Mouse (Mus musculus) forebrain, embryonic 12.5 days (tissue): ENCODE measurements around the gene Snph. TPM values are rescaled to one million over a fixed set of nuclear protein-coding genes. Genes with fewer than 3 reads are reported as not detected.

Experiments
- ATAC-seq: fragments of 200-750 bp; cut with Nextera tagmentation; 2 replicates; pipeline ENCODE4 v1.8.0; 2017; ENCODE audit warnings: moderate TSS enrichment; ENCODE audit not compliant: low FRiP score
- H3K27ac ChIP-seq: fragments of 300-500 bp; sonication (generic); 2 replicates; pipeline ENCODE4 v1.5.1; 2016; ENCODE audit warnings: mild to moderate bottlenecking
- H3K27me3 ChIP-seq: fragments of 300-500 bp; sonication (generic); 2 replicates; pipeline ENCODE4 v1.6.1; 2016; ENCODE audit warnings: mild to moderate bottlenecking
- H3K36me3 ChIP-seq: fragments of 300-500 bp; sonication (generic); replicated peaks from 2 replicates; pipeline ENCODE4 v1.6.1; 2016; ENCODE audit warnings: mild to moderate bottlenecking
- H3K4me1 ChIP-seq: fragments of 300-500 bp; sonication (generic); 2 replicates; pipeline ENCODE4 v1.6.1; 2016
- H3K4me2 ChIP-seq: fragments of 300-500 bp; sonication (generic); 2 replicates; pipeline ENCODE4 v1.6.1; 2016; ENCODE audit warnings: mild to moderate bottlenecking, moderate library complexity
- H3K4me3 ChIP-seq: fragments of 300-500 bp; sonication (generic); replicated peaks from 2 replicates; pipeline ENCODE4 v1.5.1; 2016; ENCODE audit warnings: mild to moderate bottlenecking
- H3K9ac ChIP-seq: fragments of 300-500 bp; sonication (generic); 2 replicates; pipeline ENCODE4 v1.6.1; 2016; ENCODE audit warnings: mild to moderate bottlenecking
- H3K9me3 ChIP-seq: fragments of 300-500 bp; sonication (generic); 2 replicates; pipeline ENCODE4 v1.6.1; 2016
- WGBS: fragments of 180-500 bp; shearing (Covaris S2); methylation state at CpG from one replicate; pipeline ENCODE4 v1.1.7; 2016; 5-methylcytosine and 5-hydroxymethylcytosine counted together
- polyA plus RNA-seq: library from polyadenylated mRNA; unstranded; fragments of >200 nt; fragmentation: Nextera tagmentation; extraction: Ambion mirVana; gene quantifications from 2 replicates; pipeline ENCODE4 v1.2.1, GENCODE M21; 2016

Gene Snph
- polyA plus RNA-seq, 1 experiment from 2014 or later: 3.5 TPM

- WGBS: 88% methylated on average over 1 of the region's 1 CpGs
Measured at GRCm38 (mm10) chr2:151564006-151564405, 68.4 kb downstream of the Snph start.

GRCm38 (mm10) chr2:151562930-151563921, 69.2 kb downstream of the Snph start:
- H3K27ac ChIP-seq: no peak overlapping the region
- no peaks in the 10 kb centered on the region for H3K27me3 ChIP-seq
- H3K4me1 ChIP-seq: no peaks in the 10 kb centered on the region
- no peaks in the 10 kb centered on the region for H3K9me3 ChIP-seq
- H3K4me2 ChIP-seq: no peak overlapping the region
- 91% methylated on average over 7 of the region's 7 CpGs for WGBS
- H3K36me3 ChIP-seq: peaks cover 58% of the 10 kb centered on the region
- H3K9ac ChIP-seq: no peak overlapping the region
- peak; percentile 33; the same call in 1 of the 2 replicates for ATAC-seq
- no peak overlapping the region for H3K4me3 ChIP-seq

More at GRCm38 (mm10) chr2:151564006-151564405, 68.4 kb downstream of the Snph start:
- no peak overlapping the region for H3K4me2 ChIP-seq
- H3K27me3 ChIP-seq: no peaks in the 10 kb centered on the region
- no peak overlapping the region for H3K9ac ChIP-seq
- ATAC-seq: no peak
- no peak overlapping the region for H3K27ac ChIP-seq
- H3K4me1 ChIP-seq: no peaks in the 10 kb centered on the region
- H3K36me3 ChIP-seq: peaks cover 51% of the 10 kb centered on the region
- H3K4me3 ChIP-seq: no peak overlapping the region
- H3K9me3 ChIP-seq: no peaks in the 10 kb centered on the region

- Histone ChIP-seq H3K36me3 (peaks cover 87% of the 10 kb centered on the region), H3K4me1 (peaks cover 13% of the 10 kb centered on the region), H3K27me3 (no peaks in the 10 kb centered on the region), H3K9me3 (no peaks in the 10 kb centered on the region), H3K27ac (no peak overlapping the region), H3K9ac (no peak overlapping the region), H3K4me3 (no peak overlapping the region), H3K4me2 (no peak overlapping the region)
- WGBS: 96% methylated on average over 3 of the region's 3 CpGs
- ATAC-seq: no peak
Measured at GRCm38 (mm10) chr2:151549615-151550121, 82.7 kb downstream of the Snph start.

- H3K4me1 ChIP-seq: peaks cover 31% of the 10 kb centered on the region
- no peaks in the 10 kb centered on the region for H3K9me3 ChIP-seq
- H3K9ac ChIP-seq: no peak overlapping the region
- H3K36me3 ChIP-seq: peaks cover 63% of the 10 kb centered on the region
- WGBS: 95% methylated on average over 4 of the region's 4 CpGs
- no peak overlapping the region for H3K4me2 ChIP-seq
- H3K27ac ChIP-seq: no peak overlapping the region
- no peak for ATAC-seq
- no peaks in the 10 kb centered on the region for H3K27me3 ChIP-seq
- no peak overlapping the region for H3K4me3 ChIP-seq
Measured at GRCm38 (mm10) chr2:151546571-151546970, 85.8 kb downstream of the Snph start.

GRCm38 (mm10) chr2:151544673-151545072, 87.7 kb downstream of the Snph start:
- H3K36me3 ChIP-seq: peaks cover 46% of the 10 kb centered on the region
- peak overlapping the region; percentile 77 for H3K4me2 ChIP-seq
- no peak overlapping the region for H3K27ac ChIP-seq
- peaks cover 35% of the 10 kb centered on the region for H3K4me1 ChIP-seq
- 47% methylated on average over 6 of the region's 6 CpGs for WGBS
- no peaks in the 10 kb centered on the region for H3K9me3 ChIP-seq
- H3K27me3 ChIP-seq: no peaks in the 10 kb centered on the region
- H3K4me3 ChIP-seq: no peak overlapping the region
- H3K9ac ChIP-seq: peak overlapping the region; percentile 40
- ATAC-seq: no peak

GRCm38 (mm10) chr2:151543063-151543895, 89.1 kb downstream of the Snph start:
- Histone ChIP-seq H3K4me3 (peak overlapping the region; percentile 95), H3K27me3 (no peaks in the 10 kb centered on the region), H3K36me3 (peaks cover 36% of the 10 kb centered on the region), H3K9ac (peak overlapping the region; percentile 94), H3K4me1 (peaks cover 32% of the 10 kb centered on the region), H3K4me2 (peak overlapping the region; percentile 77), H3K27ac (peak overlapping the region; percentile 91), H3K9me3 (no peaks in the 10 kb centered on the region)
- WGBS: 2% methylated on average over 20 of the region's 21 CpGs
- 0 out of 2 replicates have a peak, but pooled peaks have one; percentile 33 for ATAC-seq

GRCm38 (mm10) chr2:151542323-151543062, 89.9 kb downstream of the Snph start, which contains the start of gene Fkbp1a:
Fkbp1a (plus strand) TSS chr2:151542483.
- peaks cover 28% of the 10 kb centered on the region for H3K36me3 ChIP-seq
- H3K27ac ChIP-seq: peak within 1 kb of the TSS; percentile 91
- WGBS: under 1% methylated on average over 90 of the region's 93 CpGs
- ATAC-seq: peak; percentile 97
- H3K9ac ChIP-seq: peak within 1 kb of the TSS; percentile 94
- H3K27me3 ChIP-seq: no peaks in the 10 kb centered on the region
- H3K9me3 ChIP-seq: no peaks in the 10 kb centered on the region
- peak within 1 kb of the TSS; percentile 77 for H3K4me2 ChIP-seq
- H3K4me3 ChIP-seq: peak within 1 kb of the TSS; percentile 95
- H3K4me1 ChIP-seq: peaks cover 32% of the 10 kb centered on the region

Other genes with a start within 250 kb of the Snph start
- gene 4921509C19Rik, start 156.4 kb downstream of the Snph start, polyA plus RNA-seq: not detected in 2 replicates
- gene Nsfl1c, start 138.4 kb downstream of the Snph start, polyA plus RNA-seq: 262 and 279 TPM in 2 replicates
- 526 and 540 TPM in 2 replicates for gene Fkbp1a, start 90.1 kb downstream of the Snph start, polyA plus RNA-seq
- gene Sdcbp2, start 60.0 kb downstream of the Snph start, polyA plus RNA-seq: 0.55 and 0.98 TPM in 2 replicates
- 0.12 TPM in 1 of 2 replicates, not detected in the other for gene Rad21l, start 35.9 kb upstream of the Snph start, polyA plus RNA-seq
- 9.5 and 11.3 TPM in 2 replicates for gene Tmem74b, start 69.4 kb upstream of the Snph start, polyA plus RNA-seq
- 48.1 and 48.6 TPM in 2 replicates for gene Psmf1, start 111.6 kb upstream of the Snph start, polyA plus RNA-seq
- gene Rspo4, start 210.3 kb upstream of the Snph start, polyA plus RNA-seq: 0.10 TPM in 1 of 2 replicates, not detected in the other